Mouse (Mus musculus) midbrain, embryonic 14.5 days (tissue): ENCODE measurements around the gene Tarbp2. TPM values are rescaled to one million over a fixed set of nuclear protein-coding genes. Genes with fewer than 3 reads are reported as not detected.

Experiments used
- ATAC-seq: fragments of 200-750 bp; cut with Nextera tagmentation; 2 replicates; pipeline ENCODE4 v1.8.0; 2017; ENCODE audit warnings: moderate number of reproducible peaks, moderate library complexity; ENCODE audit not compliant: low FRiP score, low TSS enrichment
- DNase-seq: peaks from one replicate; pipeline ENCODE4 v3.0.0-alpha.2; 2015
- H3K27ac ChIP-seq: fragments of 300-500 bp; sonication (generic); replicated peaks from 2 replicates; pipeline ENCODE4 v1.5.1; 2014; ENCODE audit warnings: mild to moderate bottlenecking, low read depth, low read length, moderate library complexity
- H3K27me3 ChIP-seq: fragments of 300-500 bp; sonication (generic); 2 replicates; pipeline ENCODE4 v1.6.1; 2014; ENCODE audit warnings: low read length, control low read depth, mixed read lengths; ENCODE audit not compliant: control insufficient read depth, insufficient read depth
- H3K36me3 ChIP-seq: fragments of 300-500 bp; sonication (generic); 2 replicates; pipeline ENCODE4 v1.6.1; 2014; ENCODE audit warnings: low read length, control low read depth; ENCODE audit not compliant: control insufficient read depth, insufficient read depth
- H3K4me1 ChIP-seq: fragments of 300-500 bp; sonication (generic); 2 replicates; pipeline ENCODE4 v1.6.1; 2014; ENCODE audit warnings: mild to moderate bottlenecking, antibody characterized with exemption, low read length, control low read depth; ENCODE audit not compliant: control insufficient read depth, insufficient read depth
- H3K4me2 ChIP-seq: fragments of 300-500 bp; sonication (generic); 2 replicates; pipeline ENCODE4 v1.6.1; 2014; ENCODE audit warnings: mild to moderate bottlenecking, low read length, moderate library complexity
- H3K4me3 ChIP-seq: fragments of 300-500 bp; sonication (generic); replicated peaks from 2 replicates; pipeline ENCODE4 v1.5.1; 2014; ENCODE audit warnings: low read depth, low read length
- H3K9ac ChIP-seq: fragments of 300-500 bp; sonication (generic); replicated peaks from 2 replicates; pipeline ENCODE4 v1.6.1; 2014; ENCODE audit warnings: mild to moderate bottlenecking, low read length, moderate library complexity
- H3K9me3 ChIP-seq: fragments of 300-500 bp; sonication (generic); 2 replicates; pipeline ENCODE4 v1.6.1; 2016; ENCODE audit warnings: low read length, control low read depth, mixed read lengths; ENCODE audit not compliant: control insufficient read depth
- WGBS: fragments of 180-500 bp; shearing (Covaris S2); extraction: QIAGEN DNeasy Blood & Tissue Kit; methylation state at CpG from one replicate; pipeline ENCODE4 v1.1.7; 2014; 5-methylcytosine and 5-hydroxymethylcytosine counted together
- polyA plus RNA-seq: library from polyadenylated mRNA; unstranded; fragments of >200 nt; fragmentation: Nextera tagmentation; extraction: Ambion mirVana; gene quantifications from 2 replicates; pipeline ENCODE4 v1.2.1, GENCODE M21; 2014

The Tarbp2 gene
- polyA plus RNA-seq, 1 experiment from 2014 or later: 76.3 TPM

DNA sequence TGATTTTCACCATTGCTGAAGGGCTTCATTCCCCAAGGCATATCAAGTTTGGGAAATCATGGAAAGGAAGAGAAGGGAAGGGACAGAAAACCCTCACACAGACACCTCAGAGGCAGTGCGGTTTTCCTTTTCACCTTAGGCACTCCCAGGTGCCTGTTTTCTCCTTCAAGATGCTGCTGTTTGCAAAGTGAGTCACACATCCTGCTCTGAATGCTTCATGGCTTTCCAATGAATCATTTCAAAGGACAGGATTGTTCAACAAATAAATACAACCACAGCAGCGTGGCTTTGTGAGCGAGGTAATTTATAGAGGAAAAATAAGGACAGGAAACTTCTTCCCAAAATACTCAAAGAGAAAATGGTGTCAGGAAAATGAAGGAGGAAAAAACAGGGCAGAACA, 54.1 kb downstream of the Tarbp2 start:
- DNase-seq: no peak
- Histone ChIP-seq H3K27me3 (no peaks in the 10 kb centered on the region), H3K4me1 (no peaks in the 10 kb centered on the region), H3K9me3 (no peaks in the 10 kb centered on the region), H3K9ac (no peak overlapping the region), H3K36me3 (no peaks in the 10 kb centered on the region), H3K4me2 (no peak overlapping the region), H3K27ac (no peak overlapping the region), H3K4me3 (no peak overlapping the region)
- whole genome bisulfite sequencing: 87% methylated on average over 3 of the region's 3 CpGs
- ATAC-seq: no peak

Other genes with a start within 250 kb of the Tarbp2 start
- 0.09 TPM in 1 of 2 replicates, not detected in the other for gene Gm9918, start 247.6 kb upstream of the Tarbp2 start, polyA plus RNA-seq
- 51.9 and 53.3 TPM in 2 replicates for gene Mfsd5, start 238.7 kb upstream of the Tarbp2 start, polyA plus RNA-seq
- gene Espl1, start 221.9 kb upstream of the Tarbp2 start, polyA plus RNA-seq: 4.9 and 9.1 TPM in 2 replicates
- gene Pfdn5, start 192.1 kb upstream of the Tarbp2 start, polyA plus RNA-seq: 562 and 649 TPM in 2 replicates
- 80.4 and 89.0 TPM in 2 replicates for gene Myg1, start 186.5 kb upstream of the Tarbp2 start, polyA plus RNA-seq
- 27.6 and 30.6 TPM in 2 replicates for gene Aaas, start 167.4 kb upstream of the Tarbp2 start, polyA plus RNA-seq
- gene Sp7, start 151.0 kb upstream of the Tarbp2 start, polyA plus RNA-seq: 0.21 TPM in 1 of 2 replicates, not detected in the other
- 6.0 and 7.4 TPM in 2 replicates for gene Sp1, start 112.0 kb upstream of the Tarbp2 start, polyA plus RNA-seq
- 0.18 and 0.39 TPM in 2 replicates for gene Amhr2, start 72.8 kb upstream of the Tarbp2 start, polyA plus RNA-seq
- gene Prr13, start 59.2 kb upstream of the Tarbp2 start, polyA plus RNA-seq: 127 and 133 TPM in 2 replicates
- 187 TPM in 2 replicates for gene Pcbp2, start 47.7 kb upstream of the Tarbp2 start, polyA plus RNA-seq
- 9.6 TPM in 1 of 2 replicates, not detected in the other for gene Gm10337, start 14.5 kb upstream of the Tarbp2 start, polyA plus RNA-seq
- gene Map3k12, start 1.1 kb upstream of the Tarbp2 start, polyA plus RNA-seq: 44.2 and 47.9 TPM in 2 replicates
- gene Npff, start 6.8 kb downstream of the Tarbp2 start, polyA plus RNA-seq: 1.3 and 2.7 TPM in 2 replicates
- gene Gm28047, start 106.9 kb downstream of the Tarbp2 start, polyA plus RNA-seq: not detected in 2 replicates
- 13.0 and 13.2 TPM in 2 replicates for gene Atf7, start 107.3 kb downstream of the Tarbp2 start, polyA plus RNA-seq
- gene Atp5g2, start 154.2 kb downstream of the Tarbp2 start, polyA plus RNA-seq: 69.8 and 72.3 TPM in 2 replicates
- 30.6 and 36.5 TPM in 2 replicates for gene Calcoco1, start 204.0 kb downstream of the Tarbp2 start, polyA plus RNA-seq